In the genomic region with DNA sequence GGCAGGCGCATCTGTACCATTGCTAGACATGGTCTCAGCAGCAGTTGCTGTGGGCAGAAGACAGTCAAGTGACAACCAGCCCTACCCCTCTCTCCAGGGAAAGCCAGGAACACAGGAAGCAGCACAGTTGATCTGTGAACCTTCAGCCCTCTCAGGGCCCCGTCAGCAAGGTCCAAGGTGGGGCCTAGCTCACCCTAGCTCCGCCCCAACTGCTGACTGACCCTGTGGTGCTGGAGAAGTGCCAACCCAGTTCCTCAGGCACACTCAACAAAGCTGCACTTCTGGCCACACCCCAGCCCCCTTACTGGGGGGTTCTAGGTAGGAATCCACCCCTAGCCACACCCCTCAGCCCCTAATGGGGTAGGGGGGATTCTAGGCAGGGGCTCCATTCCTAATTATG, we compare ENCODE assay signal across 8 mouse cellular contexts. TPM values are rescaled to one million over a fixed set of nuclear protein-coding genes. Genes with fewer than 3 reads are reported as not detected.
DNase-seq lines count a peak whose midpoint lies in the region; ATAC-seq and TF ChIP-seq lines count a peak whose summit lies in the region.

No protein-coding gene starts in this region.

- no peak for TF ChIP-seq CTCF in layer of hippocampus, adult 2 months (conservative IDR thresholded peaks at IDR 0.05)
- no peak for TF ChIP-seq CTCF in cortical plate, adult 2 months (IDR thresholded peaks at IDR 0.05; ENCODE audit: extremely low read depth, insufficient read depth, low read length)

- peaks cover 4% of the 10 kb centered on the region; the same call in 1 of the 2 replicates for H3K4me1 ChIP-seq in cortical plate, adult 2 months (ENCODE audit: control insufficient read depth, insufficient read depth, low read length)
- peaks cover 27% of the 10 kb centered on the region for H3K4me1 ChIP-seq in forebrain, embryonic 15.5 days
- peaks cover 18% of the 10 kb centered on the region for H3K4me1 ChIP-seq in midbrain, embryonic 16.5 days (ENCODE audit: control insufficient read depth, insufficient read depth, low read length)

- H3K36me3 ChIP-seq in forebrain, embryonic 15.5 days, result no peaks in the 10 kb centered on the region
- no peaks in the 10 kb centered on the region for H3K36me3 ChIP-seq in midbrain, embryonic 16.5 days (ENCODE audit: control insufficient read depth, insufficient read depth, low read length)

- H3K27me3 ChIP-seq in forebrain, embryonic 15.5 days, result no peaks in the 10 kb centered on the region
- H3K27me3 ChIP-seq in midbrain, embryonic 16.5 days (ENCODE audit: control insufficient read depth, insufficient read depth, low read depth, low read length), result no peaks in the 10 kb centered on the region

- WGBS in forebrain, embryonic 15.5 days, result 72% methylated on average over 3 of the region's 3 CpGs
- 69% methylated on average over 3 of the region's 3 CpGs for WGBS in midbrain, embryonic 16.5 days

- no peaks in the 10 kb centered on the region for H3K9me3 ChIP-seq in forebrain, embryonic 15.5 days
- H3K9me3 ChIP-seq in midbrain, embryonic 16.5 days (replicated peaks; ENCODE audit: control insufficient read depth, low read length, poor library complexity, severe bottlenecking), result no peaks in the 10 kb centered on the region

- no peak for DNase-seq in layer of hippocampus, adult 2 months (ENCODE audit: low spot score in 2 of 2)
- DNase-seq in layer of hippocampus, adult 18-20 months (ENCODE audit: low spot score in 2 of 2), result no peak
- DNase-seq in kidney, adult 9 months, result peak; percentile 81
- peak; percentile 67 for DNase-seq in lung, postnatal 10 days
- no peak for DNase-seq in cerebellum, adult 9-11 months

- no peak for ATAC-seq in forebrain, embryonic 15.5 days (replicated peaks)
- no peak for ATAC-seq in midbrain, embryonic 16.5 days

- no peak for TF ChIP-seq POLR2A in cortical plate, adult 2 months (IDR thresholded peaks at IDR 0.05; ENCODE audit: extremely low read depth, insufficient read depth, low read length)

- no peak overlapping the region for H3K9ac ChIP-seq in forebrain, embryonic 15.5 days (replicated peaks)
- no peak overlapping the region for H3K9ac ChIP-seq in midbrain, embryonic 16.5 days (ENCODE audit: low read depth, low read length)

- H3K4me3 ChIP-seq in layer of hippocampus, adult 2 months, result no peak overlapping the region
- no peak overlapping the region for H3K4me3 ChIP-seq in cortical plate, adult 2 months (ENCODE audit: insufficient read depth, low read length)
- no peak overlapping the region for H3K4me3 ChIP-seq in forebrain, embryonic 15.5 days
- no peak overlapping the region for H3K4me3 ChIP-seq in midbrain, embryonic 16.5 days (ENCODE audit: low read depth, low read length)

- H3K4me2 ChIP-seq in forebrain, embryonic 15.5 days (replicated peaks), result no peak overlapping the region
- H3K4me2 ChIP-seq in midbrain, embryonic 16.5 days (ENCODE audit: low read length), result no peak overlapping the region

- H3K27ac ChIP-seq in layer of hippocampus, adult 2 months, result peak overlapping the region; percentile 87; the same call in 1 of the 2 replicates
- H3K27ac ChIP-seq in cortical plate, adult 2 months (ENCODE audit: insufficient read depth, low read length), result peak overlapping the region; percentile 8
- no peak overlapping the region for H3K27ac ChIP-seq in forebrain, embryonic 15.5 days (replicated peaks)
- no peak overlapping the region for H3K27ac ChIP-seq in midbrain, embryonic 16.5 days (ENCODE audit: low read length)

RNA-seq across cellular contexts. Expression of gene Plin3, which starts 4.8 kb away (rescaled TPM):
- 10 to 100 TPM; 16.8 to 17.2 TPM for total RNA-seq in layer of hippocampus, adult 2 months (2021)
- total RNA-seq in layer of hippocampus, adult 18-20 months (2021), result 10 to 100 TPM; 19.1 to 21.8 TPM
- 8.4 and 10.1 TPM in 2 replicates for polyA plus RNA-seq in cortical plate, adult 2 months (2012; rRNA removed)
- 10.9 and 13.6 TPM in 2 replicates for polyA plus RNA-seq in forebrain, embryonic 15.5 days (2015; fragmentation: Nextera tagmentation; extraction: Ambion mirVana)
- 10.7 and 12.3 TPM in 2 replicates for polyA plus RNA-seq in midbrain, embryonic 16.5 days (2015; fragmentation: Nextera tagmentation; extraction: Ambion mirVana)

RNA-seq across cellular contexts. Expression of gene Ticam1, which starts 11.2 kb away (rescaled TPM):
- total RNA-seq in layer of hippocampus, adult 2 months (2021), result 1 to 10 TPM; 6.1 to 7.1 TPM
- 1 to 10 TPM; 7.9 to 8.2 TPM for total RNA-seq in layer of hippocampus, adult 18-20 months (2021)
- polyA plus RNA-seq in cortical plate, adult 2 months (2012; rRNA removed), result 4.2 and 4.8 TPM in 2 replicates
- polyA plus RNA-seq in forebrain, embryonic 15.5 days (2015; fragmentation: Nextera tagmentation; extraction: Ambion mirVana), result 1.3 and 1.7 TPM in 2 replicates
- polyA plus RNA-seq in midbrain, embryonic 16.5 days (2015; fragmentation: Nextera tagmentation; extraction: Ambion mirVana), result 1.3 TPM in 2 replicates

RNA-seq across cellular contexts. Expression of gene Arrdc5, which starts 12.3 kb away (rescaled TPM):
- total RNA-seq in layer of hippocampus, adult 2 months (2021), result not detected
- not detected for total RNA-seq in layer of hippocampus, adult 18-20 months (2021)
- not detected in 2 replicates for polyA plus RNA-seq in cortical plate, adult 2 months (2012; rRNA removed)
- not detected in 2 replicates for polyA plus RNA-seq in forebrain, embryonic 15.5 days (2015; fragmentation: Nextera tagmentation; extraction: Ambion mirVana)
- not detected in 2 replicates for polyA plus RNA-seq in midbrain, embryonic 16.5 days (2015; fragmentation: Nextera tagmentation; extraction: Ambion mirVana)

RNA-seq across cellular contexts. Expression of gene Uhrf1, which starts 15.3 kb away (rescaled TPM):
- total RNA-seq in layer of hippocampus, adult 2 months (2021), result 1 to 10 TPM; 1.7 to 2.1 TPM
- total RNA-seq in layer of hippocampus, adult 18-20 months (2021), result under 1 TPM; 0.48 to 0.50 TPM
- 1.1 and 1.8 TPM in 2 replicates for polyA plus RNA-seq in cortical plate, adult 2 months (2012; rRNA removed)
- 55.6 and 65.1 TPM in 2 replicates for polyA plus RNA-seq in forebrain, embryonic 15.5 days (2015; fragmentation: Nextera tagmentation; extraction: Ambion mirVana)
- polyA plus RNA-seq in midbrain, embryonic 16.5 days (2015; fragmentation: Nextera tagmentation; extraction: Ambion mirVana), result 11.6 and 15.6 TPM in 2 replicates

RNA-seq across cellular contexts. Expression of gene Fem1a, which starts 31.2 kb away (rescaled TPM):
- 10 to 100 TPM; 36.4 to 37.1 TPM for total RNA-seq in layer of hippocampus, adult 2 months (2021)
- 10 to 100 TPM; 35.3 TPM for total RNA-seq in layer of hippocampus, adult 18-20 months (2021)
- 23.3 and 24.1 TPM in 2 replicates for polyA plus RNA-seq in cortical plate, adult 2 months (2012; rRNA removed)
- 21.4 and 22.9 TPM in 2 replicates for polyA plus RNA-seq in forebrain, embryonic 15.5 days (2015; fragmentation: Nextera tagmentation; extraction: Ambion mirVana)
- polyA plus RNA-seq in midbrain, embryonic 16.5 days (2015; fragmentation: Nextera tagmentation; extraction: Ambion mirVana), result 15.5 and 18.2 TPM in 2 replicates

Comparison
In these comparisons a context has a peak if more than half of its experiments do, and no peak if none do; other contexts are left out.
1. DNase-seq: peak in kidney, adult 9 months (single experiment) and lung, postnatal 10 days (single experiment); none in layer of hippocampus, adult 2 months (0 of 2), layer of hippocampus, adult 18-20 months (0 of 2) and cerebellum, adult 9-11 months (single experiment).
2. H3K27ac ChIP-seq: peak in layer of hippocampus, adult 2 months (single experiment) and cortical plate, adult 2 months (single experiment); none in forebrain, embryonic 15.5 days (single experiment) and midbrain, embryonic 16.5 days (single experiment).